Mouse (Mus musculus) embryonic facial prominence, embryonic 13.5 days (tissue): ENCODE measurements at regions not wholly inside any gene's neighbourhood (a gene's known extent, or its start where the extent isn't known, plus 50 kb on each side); places are given as distances from the start of the nearest gene placed in this dataset.

Source experiments
- ATAC-seq: fragments of 200-750 bp; cut with Nextera tagmentation; 2 replicates; pipeline ENCODE4 v1.8.0; 2017; ENCODE audit warnings: low read depth; ENCODE audit not compliant: insufficient number of reproducible peaks, insufficient read depth, low FRiP score, low TSS enrichment
- H3K27ac ChIP-seq: fragments of 300-500 bp; sonication (generic); 2 replicates; pipeline ENCODE4 v1.5.1; 2015; ENCODE audit warnings: moderate library complexity, mild to moderate bottlenecking, inconsistent platforms
- H3K27me3 ChIP-seq: fragments of 300-500 bp; sonication (generic); 2 replicates; pipeline ENCODE4 v1.6.1; 2015; ENCODE audit warnings: mild to moderate bottlenecking, inconsistent platforms
- H3K36me3 ChIP-seq: fragments of 300-500 bp; sonication (generic); 2 replicates; pipeline ENCODE4 v1.6.1; 2015; ENCODE audit warnings: mild to moderate bottlenecking, inconsistent platforms
- H3K4me1 ChIP-seq: fragments of 300-500 bp; sonication (generic); 2 replicates; pipeline ENCODE4 v1.6.1; 2015; ENCODE audit warnings: inconsistent platforms
- H3K4me2 ChIP-seq: fragments of 300-500 bp; sonication (generic); 2 replicates; pipeline ENCODE4 v1.6.1; 2015; ENCODE audit warnings: moderate library complexity, mild to moderate bottlenecking, inconsistent platforms
- H3K4me3 ChIP-seq: fragments of 300-500 bp; sonication (generic); 2 replicates; pipeline ENCODE4 v1.5.1; 2015; ENCODE audit warnings: mild to moderate bottlenecking, inconsistent platforms
- H3K9ac ChIP-seq: fragments of 300-500 bp; sonication (generic); 2 replicates; pipeline ENCODE4 v1.6.1; 2015; ENCODE audit warnings: mild to moderate bottlenecking, inconsistent platforms
- H3K9me3 ChIP-seq: fragments of 300-500 bp; sonication (generic); 2 replicates; pipeline ENCODE4 v1.6.1; 2016; ENCODE audit warnings: inconsistent platforms
- WGBS: fragments of 180-500 bp; shearing (Covaris S2); methylation state at CpG from one replicate; pipeline ENCODE4 v1.1.7; 2015; ENCODE audit warnings: mixed read lengths; 5-methylcytosine and 5-hydroxymethylcytosine counted together

GRCm38 (mm10) chr10:117542886-117543695 is 86.2 kb upstream of the Cpm start:
- ATAC-seq = no peak
- H3K4me3 ChIP-seq = no peak overlapping the region
- H3K27me3 ChIP-seq = no peaks in the 10 kb centered on the region
- H3K36me3 ChIP-seq = no peaks in the 10 kb centered on the region
- H3K9ac ChIP-seq = no peak overlapping the region
- H3K9me3 ChIP-seq = no peaks in the 10 kb centered on the region
- WGBS = 66% methylated on average over 5 of the region's 5 CpGs
- peaks cover 28% of the 10 kb centered on the region for H3K4me1 ChIP-seq
- H3K27ac ChIP-seq = no peak overlapping the region
- no peak overlapping the region for H3K4me2 ChIP-seq

GRCm38 (mm10) chr10:117542351-117542750 is 86.9 kb upstream of the Cpm start:
- Histone ChIP-seq H3K9me3 (no peaks in the 10 kb centered on the region), H3K4me3 (no peak overlapping the region), H3K27ac (no peak overlapping the region), H3K36me3 (no peaks in the 10 kb centered on the region), H3K4me2 (no peak overlapping the region), H3K9ac (no peak overlapping the region), H3K27me3 (no peaks in the 10 kb centered on the region), H3K4me1 (peaks cover 22% of the 10 kb centered on the region)
- 83% methylated on average over 5 of the region's 5 CpGs for WGBS
- no peak for ATAC-seq

- ATAC-seq = no peak
- Histone ChIP-seq H3K4me1 (peaks cover 18% of the 10 kb centered on the region), H3K36me3 (no peaks in the 10 kb centered on the region), H3K4me3 (no peak overlapping the region), H3K4me2 (no peak overlapping the region), H3K9me3 (no peaks in the 10 kb centered on the region), H3K27ac (no peak overlapping the region), H3K27me3 (no peaks in the 10 kb centered on the region), H3K9ac (no peak overlapping the region)
- 81% methylated on average over 2 of the region's 2 CpGs for WGBS
These were observed 87.8 kb upstream of the Cpm start for GRCm38 (mm10) chr10:117541487-117541886.

- WGBS = 89% methylated on average over 2 of the region's 2 CpGs
- Histone ChIP-seq H3K4me2 (no peak overlapping the region), H3K4me3 (no peak overlapping the region), H3K27ac (no peak overlapping the region), H3K4me1 (peaks cover 18% of the 10 kb centered on the region), H3K36me3 (no peaks in the 10 kb centered on the region), H3K9me3 (no peaks in the 10 kb centered on the region), H3K27me3 (no peaks in the 10 kb centered on the region), H3K9ac (no peak overlapping the region)
- ATAC-seq = no peak
These were observed 88.4 kb upstream of the Cpm start for GRCm38 (mm10) chr10:117540747-117541398.

DNA sequence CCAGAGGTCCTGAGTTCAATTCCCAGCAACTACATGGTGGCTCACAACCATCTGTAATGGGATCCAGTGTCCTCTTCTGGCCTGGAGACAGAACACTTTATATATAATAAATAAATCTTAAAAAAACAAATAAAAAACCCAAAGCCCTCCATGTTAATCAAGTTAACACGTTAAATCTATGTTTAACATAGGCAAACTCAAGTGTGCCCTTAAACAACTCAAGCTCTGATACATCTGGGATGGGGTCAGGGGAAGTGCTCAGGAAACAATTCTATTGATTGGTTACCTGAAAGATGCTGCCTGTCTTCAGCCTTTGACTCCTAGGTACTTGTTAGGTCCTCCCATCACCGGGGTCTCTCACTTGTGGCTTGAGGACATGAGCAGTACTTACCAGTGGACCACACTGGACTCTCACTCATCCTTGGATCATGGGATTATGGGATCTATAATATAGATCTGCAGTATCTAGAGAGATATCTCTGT is 89.1 kb upstream of the Cpm start:
- Histone ChIP-seq H3K27me3 (no peaks in the 10 kb centered on the region), H3K4me3 (no peak overlapping the region), H3K9me3 (no peaks in the 10 kb centered on the region), H3K9ac (no peak overlapping the region), H3K36me3 (no peaks in the 10 kb centered on the region), H3K27ac (no peak overlapping the region), H3K4me2 (no peak overlapping the region), H3K4me1 (peaks cover 18% of the 10 kb centered on the region)
- WGBS = 79% methylated on average over 2 of the region's 2 CpGs
- ATAC-seq = no peak

- H3K4me3 ChIP-seq = no peak overlapping the region
- no peaks in the 10 kb centered on the region for H3K27me3 ChIP-seq
- H3K4me1 ChIP-seq = peaks cover 16% of the 10 kb centered on the region
- no peak overlapping the region for H3K9ac ChIP-seq
- H3K9me3 ChIP-seq = no peaks in the 10 kb centered on the region
- WGBS = 69% methylated on average over 1 of the region's 1 CpGs
- H3K36me3 ChIP-seq = no peaks in the 10 kb centered on the region
- H3K4me2 ChIP-seq = no peak overlapping the region
- no peak for ATAC-seq
- no peak overlapping the region for H3K27ac ChIP-seq
These were observed 89.8 kb upstream of the Cpm start for GRCm38 (mm10) chr10:117539532-117539931.

DNA sequence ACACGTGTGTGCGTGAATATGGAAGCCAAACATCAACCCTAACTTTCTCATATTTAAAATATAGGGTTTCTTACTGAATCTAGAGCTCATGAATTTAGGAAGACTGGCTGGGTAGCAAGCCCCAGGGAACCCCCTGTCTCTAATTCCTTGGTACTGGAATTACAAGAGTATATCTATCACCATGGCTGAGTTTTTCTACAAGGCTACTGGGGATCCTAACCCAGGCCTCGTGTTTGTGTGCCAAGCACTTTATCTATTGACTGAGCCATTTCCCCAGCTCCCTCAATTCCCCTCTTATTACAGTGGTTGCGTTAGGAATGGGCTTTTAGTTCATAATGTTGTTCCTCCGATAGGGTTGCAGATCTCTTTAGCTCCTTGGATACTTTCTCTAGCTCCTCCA is 90.6 kb upstream of the Cpm start:
- 89% methylated on average over 5 of the region's 5 CpGs for WGBS
- Histone ChIP-seq H3K9ac (no peak overlapping the region), H3K27ac (no peak overlapping the region), H3K27me3 (no peaks in the 10 kb centered on the region), H3K36me3 (no peaks in the 10 kb centered on the region), H3K4me3 (no peak overlapping the region), H3K4me2 (no peak overlapping the region), H3K9me3 (no peaks in the 10 kb centered on the region), H3K4me1 (peaks cover 9% of the 10 kb centered on the region)
- no peak for ATAC-seq

DNA sequence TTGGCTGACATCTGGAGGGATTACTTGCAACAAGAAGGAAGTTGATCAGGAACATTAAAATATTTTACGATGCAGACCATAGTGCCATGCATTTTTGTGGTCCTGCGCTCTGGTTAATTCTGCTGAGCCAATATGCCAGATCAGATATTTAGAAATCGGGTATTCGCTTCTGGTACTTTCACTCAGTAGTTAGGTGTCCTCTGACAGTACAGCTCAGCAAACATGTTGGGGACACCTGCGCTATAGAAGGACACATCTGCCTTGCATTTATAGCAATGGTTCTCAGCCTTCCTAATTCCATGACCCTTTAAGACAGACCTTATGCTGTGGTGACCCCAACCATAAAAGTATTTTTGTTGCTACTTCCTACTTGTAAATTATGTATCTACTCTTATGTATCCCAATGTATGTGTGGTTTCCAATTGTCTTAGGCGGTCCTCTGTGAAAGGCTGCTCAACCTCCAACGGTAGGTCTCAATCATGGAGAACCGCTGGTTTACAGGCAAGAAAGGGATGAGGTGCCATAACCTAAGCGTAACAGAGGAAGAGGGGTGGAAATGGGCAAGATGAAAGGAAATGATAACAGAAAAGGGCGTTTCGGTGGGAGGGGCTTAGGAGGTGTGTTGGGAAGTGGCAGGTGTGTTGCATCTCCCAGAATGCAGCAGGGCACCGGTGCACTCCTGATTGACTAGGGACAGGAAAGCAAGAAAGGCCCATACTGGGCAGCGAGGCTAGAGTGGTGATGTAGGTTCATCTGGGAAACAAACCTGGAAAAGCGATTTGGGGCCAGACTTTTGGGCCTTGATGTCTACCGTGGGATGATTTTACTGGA is 92.3 kb upstream of the Cpm start:
- H3K4me2 ChIP-seq = no peak overlapping the region
- no peak overlapping the region for H3K27ac ChIP-seq
- no peaks in the 10 kb centered on the region for H3K36me3 ChIP-seq
- no peaks in the 10 kb centered on the region for H3K9me3 ChIP-seq
- no peaks in the 10 kb centered on the region for H3K27me3 ChIP-seq
- no peak overlapping the region for H3K4me3 ChIP-seq
- ATAC-seq = no peak
- WGBS = 92% methylated on average over 15 of the region's 15 CpGs
- no peak overlapping the region for H3K9ac ChIP-seq
- H3K4me1 ChIP-seq = peaks cover 6% of the 10 kb centered on the region

DNA sequence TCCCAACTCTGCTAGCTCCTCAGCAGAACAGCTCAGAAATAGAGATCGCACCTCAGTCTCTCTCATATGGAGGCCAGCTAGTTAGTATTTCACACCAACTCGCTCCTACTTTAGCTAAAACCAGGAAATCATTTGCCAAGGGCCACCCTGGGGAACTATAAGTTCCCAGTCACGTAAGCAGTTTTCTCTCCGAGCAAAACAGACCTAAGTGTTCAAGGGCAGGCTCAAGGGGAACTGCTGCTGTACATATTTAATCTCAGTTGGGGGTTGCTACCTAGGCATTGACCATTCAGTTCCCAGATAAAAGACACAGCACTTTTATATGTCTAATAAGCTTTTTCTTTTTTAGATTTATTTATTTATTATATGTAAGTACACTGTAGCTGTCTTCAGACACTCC is 93.5 kb upstream of the Cpm start:
- Histone ChIP-seq H3K4me2 (no peak overlapping the region), H3K4me3 (no peak overlapping the region), H3K9ac (no peak overlapping the region), H3K36me3 (no peaks in the 10 kb centered on the region), H3K4me1 (peaks cover 12% of the 10 kb centered on the region), H3K9me3 (no peaks in the 10 kb centered on the region), H3K27ac (no peak overlapping the region), H3K27me3 (no peaks in the 10 kb centered on the region)
- WGBS = 81% methylated on average over 4 of the region's 4 CpGs
- no peak for ATAC-seq

- no peak overlapping the region for H3K9ac ChIP-seq
- no peak overlapping the region for H3K4me2 ChIP-seq
- no peaks in the 10 kb centered on the region for H3K9me3 ChIP-seq
- no peak overlapping the region for H3K4me3 ChIP-seq
- H3K4me1 ChIP-seq = peaks cover 12% of the 10 kb centered on the region
- H3K36me3 ChIP-seq = no peaks in the 10 kb centered on the region
- no peaks in the 10 kb centered on the region for H3K27me3 ChIP-seq
- no peak for ATAC-seq
- no peak overlapping the region for H3K27ac ChIP-seq
- whole genome bisulfite sequencing = 85% methylated on average over 12 of the region's 12 CpGs
These were observed 94.1 kb upstream of the Cpm start for GRCm38 (mm10) chr10:117534992-117535719.

GRCm38 (mm10) chr10:117534478-117534877 is 94.8 kb upstream of the Cpm start:
- no peak overlapping the region for H3K4me2 ChIP-seq
- no peaks in the 10 kb centered on the region for H3K36me3 ChIP-seq
- no peaks in the 10 kb centered on the region for H3K9me3 ChIP-seq
- no peak for ATAC-seq
- no peak overlapping the region for H3K4me3 ChIP-seq
- no peak overlapping the region for H3K27ac ChIP-seq
- H3K4me1 ChIP-seq = peaks cover 12% of the 10 kb centered on the region
- H3K27me3 ChIP-seq = no peaks in the 10 kb centered on the region
- 90% methylated on average over 4 of the region's 4 CpGs for WGBS
- no peak overlapping the region for H3K9ac ChIP-seq
